Mouse (Mus musculus) subcutaneous adipose tissue, adult 2 months (tissue): ENCODE measurements around the gene Vmn1r205. TPM values are rescaled to one million over a fixed set of nuclear protein-coding genes. Genes with fewer than 3 reads are reported as not detected.

Experiments
- polyA plus RNA-seq: library from polyadenylated mRNA; depleted of rRNA; stranded (reverse); fragments of >200 nt; gene quantifications from 2 replicates; pipeline ENCODE4 v1.2.3, GENCODE M21; 2012; ENCODE audit warnings: low replicate concordance; rRNA removed

Gene Vmn1r205
- polyA plus RNA-seq, result not detected in 2 replicates

DNA sequence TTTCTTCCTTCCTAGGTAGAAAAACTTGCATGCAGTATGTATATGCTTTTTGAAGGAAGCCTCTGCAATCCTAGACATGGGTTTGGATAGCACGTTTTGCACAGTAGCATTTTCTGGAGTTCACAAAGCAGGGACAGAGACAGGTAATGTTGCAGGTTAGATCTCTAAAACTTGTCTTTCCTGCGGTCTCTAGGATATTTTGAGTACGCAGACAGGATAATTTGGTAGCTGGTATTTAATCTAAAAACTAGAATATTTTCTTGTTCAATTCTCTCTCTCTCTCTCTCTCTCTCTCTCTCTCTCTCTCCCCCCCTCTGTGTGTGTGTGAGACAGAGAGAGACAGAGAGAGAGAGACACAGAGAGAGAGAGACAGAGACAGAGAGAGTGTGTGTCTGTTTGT is at the start of gene Vmn1r205:
Gene Vmn1r205, minus strand, starts transcription at position 101 of the 400 bp plus-strand sequence.

DNA sequence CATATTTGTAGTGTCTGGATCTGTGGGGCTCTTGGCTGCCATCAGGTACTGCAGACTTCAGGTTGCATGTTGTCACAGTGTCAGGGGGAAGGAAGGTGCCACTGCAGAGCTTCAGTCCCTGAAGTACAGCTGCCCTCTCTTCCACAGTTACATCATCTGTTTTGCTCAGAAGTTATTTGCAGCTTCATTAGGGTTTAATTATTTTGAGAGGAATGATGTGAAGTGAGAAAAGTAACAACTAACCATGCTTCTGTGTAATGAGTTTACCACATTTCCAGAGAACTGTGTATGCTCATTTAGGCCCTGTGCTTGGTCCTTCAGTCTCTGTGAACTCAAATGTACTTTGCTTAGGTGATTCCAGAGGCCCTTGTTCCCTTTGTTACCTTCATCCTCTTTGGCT is 31.4 kb upstream of the Vmn1r205 start, which contains the start of gene Vmn1r206:
Gene Vmn1r206, minus strand, starts transcription at position 101 of the 400 bp plus-strand sequence.

DNA sequence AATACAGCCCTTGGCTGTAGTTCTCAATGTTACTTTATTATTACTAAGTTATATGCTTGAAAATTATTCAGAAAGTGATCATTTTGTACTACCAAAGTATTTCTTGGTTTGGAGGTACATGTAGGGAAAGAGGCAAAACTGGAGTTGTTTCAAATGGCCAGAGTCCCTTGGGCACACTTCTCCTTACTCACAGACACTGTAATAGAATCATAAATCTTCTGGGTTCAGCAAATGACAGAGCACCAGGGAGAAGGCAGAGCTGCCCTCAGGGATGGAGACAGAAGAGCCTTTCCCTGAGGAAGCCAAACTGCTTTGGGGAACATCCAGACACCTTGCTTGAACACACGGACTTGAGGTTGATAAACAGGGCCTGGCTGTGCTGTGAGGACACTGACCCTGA is 39.9 kb downstream of the Vmn1r205 start, which contains the start of gene Vmn1r204:
Gene Vmn1r204, plus strand, starts transcription at position 301 of the 400 bp plus-strand sequence.

Other genes with a start within 250 kb of the Vmn1r205 start
- not detected in 2 replicates for gene Vmn1r198, start 242.6 kb downstream of the Vmn1r205 start, polyA plus RNA-seq
- gene Vmn1r199, start 213.2 kb downstream of the Vmn1r205 start, polyA plus RNA-seq, result not detected in 2 replicates
- gene Vmn1r200, start 202.6 kb downstream of the Vmn1r205 start, polyA plus RNA-seq, result not detected in 2 replicates
- not detected in 2 replicates for gene Vmn1r201, start 121.1 kb downstream of the Vmn1r205 start, polyA plus RNA-seq
- 0.03 TPM in 1 of 2 replicates, not detected in the other for gene Vmn1r202, start 87.6 kb downstream of the Vmn1r205 start, polyA plus RNA-seq
- not detected in 2 replicates for gene Vmn1r203, start 74.9 kb downstream of the Vmn1r205 start, polyA plus RNA-seq
- not detected in 2 replicates for gene Vmn1r204, start 39.8 kb downstream of the Vmn1r205 start, polyA plus RNA-seq
- not detected in 2 replicates for gene Vmn1r206, start 31.3 kb upstream of the Vmn1r205 start, polyA plus RNA-seq
- gene Vmn1r207-ps, start 136.6 kb upstream of the Vmn1r205 start, polyA plus RNA-seq, result not detected in 2 replicates
- not detected in 2 replicates for gene Vmn1r208, start 184.4 kb upstream of the Vmn1r205 start, polyA plus RNA-seq
- not detected in 2 replicates for gene Vmn1r209, start 216.7 kb upstream of the Vmn1r205 start, polyA plus RNA-seq
- not detected in 2 replicates for gene Vmn1r210, start 238.3 kb upstream of the Vmn1r205 start, polyA plus RNA-seq